Mouse (Mus musculus) spleen, adult 2 months (tissue): ENCODE results near the gene Pla2g7. TPM values are rescaled to one million over a fixed set of nuclear protein-coding genes. Genes with fewer than 3 reads are reported as not detected.

Experiments
- DNase-seq, 2 experiments: peaks; one replicate each; pipeline versions ENCODE4 v3.0.0 to v3.0.0-alpha.2; 2012 to 2021; ENCODE audit warnings: low spot score in 2 of 2, low read depth in 1 of 2
- H3K27ac ChIP-seq: fragments of 200-500 bp; 2 replicates; pipeline ENCODE4 v1.5.1; 2012; ENCODE audit warnings: low read length, inconsistent platforms; ENCODE audit not compliant: insufficient read depth
- H3K27me3 ChIP-seq: fragments of 200-500 bp; 2 replicates; pipeline ENCODE4 v1.6.1; 2012; ENCODE audit warnings: mild to moderate bottlenecking, moderate library complexity, low read length, inconsistent platforms; ENCODE audit not compliant: control insufficient read depth, insufficient read depth
- H3K36me3 ChIP-seq: fragments of 200-500 bp; 2 replicates; pipeline ENCODE4 v1.6.1; 2012; ENCODE audit warnings: mild to moderate bottlenecking, low read length, inconsistent platforms; ENCODE audit not compliant: control insufficient read depth, insufficient read depth
- H3K4me1 ChIP-seq: fragments of 200-500 bp; 2 replicates; pipeline ENCODE4 v1.6.1; 2011; ENCODE audit warnings: inconsistent platforms; ENCODE audit not compliant: control insufficient read depth, insufficient read depth, insufficient read length
- H3K4me3 ChIP-seq: fragments of 200-500 bp; 2 replicates; pipeline ENCODE4 v1.5.1; 2011; ENCODE audit warnings: mild to moderate bottlenecking, inconsistent platforms; ENCODE audit not compliant: insufficient read depth, insufficient read length; ENCODE audit errors: extremely low read depth
- CTCF ChIP-seq: fragments of 200-500 bp; IDR thresholded peaks from 2 replicates; pipeline ENCODE4 v1.5.1; 2011; ENCODE audit warnings: mild to moderate bottlenecking, inconsistent platforms; ENCODE audit not compliant: insufficient read depth, insufficient read length, insufficient replicate concordance; ENCODE audit errors: extremely low read depth
- POLR2A ChIP-seq: fragments of 200-500 bp; IDR thresholded peaks from 2 replicates; pipeline ENCODE4 v1.6.1; 2011; ENCODE audit warnings: low read depth, low read length, inconsistent platforms
- WGBS: fragments of 180-500 bp; shearing (Covaris S2); methylation state at CpG from one replicate; pipeline ENCODE4 v1.1.7; 2018; 5-methylcytosine and 5-hydroxymethylcytosine counted together
- polyA plus RNA-seq: library from polyadenylated mRNA; depleted of rRNA; stranded (reverse); fragments of >200 nt; gene quantifications from 2 replicates; pipeline ENCODE4 v1.2.3, GENCODE M21; 2012

The Pla2g7 gene
- polyA plus RNA-seq, 1 experiment, result 15.1 TPM

DNA sequence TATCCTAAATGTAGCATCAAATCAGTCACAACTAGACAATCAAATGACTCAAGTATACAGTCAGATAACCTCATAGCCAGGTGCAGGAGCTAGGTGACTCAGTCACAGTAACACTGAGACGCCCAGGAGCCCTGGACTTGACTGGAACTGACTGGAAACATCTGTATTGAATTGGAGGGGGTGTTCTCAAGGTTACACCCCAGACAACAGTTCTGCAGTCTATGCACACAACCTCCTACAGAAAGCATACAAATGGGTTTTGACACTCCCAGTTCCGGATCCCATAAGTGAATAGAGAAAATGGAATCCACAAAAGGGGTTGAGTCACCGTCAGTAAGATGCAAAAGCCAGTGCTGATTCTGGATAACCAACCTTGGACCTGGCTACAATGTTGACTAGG lies 9.2 kb upstream of the Pla2g7 start:
- TF ChIP-seq POLR2A (no peak), CTCF (no peak)
- 87% methylated on average over 3 of the region's 3 CpGs for whole genome bisulfite sequencing
- DNase-seq, result no peak
- Histone ChIP-seq H3K27ac (no peak overlapping the region), H3K4me1 (peaks cover 9% of the 10 kb centered on the region; the same call in 1 of the 2 replicates), H3K36me3 (no peaks in the 10 kb centered on the region), H3K27me3 (no peaks in the 10 kb centered on the region), H3K4me3 (no peak overlapping the region)

DNA sequence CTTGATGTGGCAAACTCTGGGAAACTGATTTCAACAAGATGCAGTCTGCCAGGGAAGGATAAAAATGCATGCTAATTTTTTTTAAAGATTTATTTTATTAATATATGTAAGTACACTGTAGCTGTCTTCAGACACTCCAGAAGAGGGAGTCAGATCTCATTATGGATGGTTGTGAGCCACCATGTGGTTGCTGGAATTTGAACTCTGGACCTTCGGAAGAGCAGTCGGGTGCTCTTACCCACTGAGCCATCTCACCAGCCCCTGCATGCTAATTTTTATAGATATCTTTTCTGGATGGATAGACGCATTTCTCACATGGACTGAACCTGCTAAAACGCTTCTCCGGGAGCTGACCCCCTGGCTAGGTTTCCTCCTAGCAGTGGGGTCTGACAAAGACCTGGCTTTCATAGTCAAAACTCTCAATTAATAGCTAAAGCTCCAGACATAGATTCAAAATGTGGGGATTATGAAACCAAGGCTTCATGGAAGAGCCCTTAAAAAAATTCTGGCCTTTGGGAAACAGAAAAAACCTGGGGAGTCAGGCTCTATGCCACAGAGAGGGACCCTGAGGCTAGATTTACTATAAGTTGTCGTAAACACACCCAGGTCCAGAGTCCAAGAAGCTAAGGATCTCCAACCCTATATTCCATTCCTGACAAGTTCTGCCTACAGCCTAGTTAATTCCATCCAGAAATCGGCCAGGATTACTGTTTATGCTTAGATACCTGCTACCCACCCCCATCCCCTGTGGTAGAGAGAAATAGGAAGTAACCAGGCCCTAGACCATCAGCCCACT lies 4.5 kb upstream of the Pla2g7 start:
- H3K27ac ChIP-seq, result no peak overlapping the region
- H3K36me3 ChIP-seq, result no peaks in the 10 kb centered on the region
- TF ChIP-seq CTCF, result no peak
- TF ChIP-seq POLR2A, result no peak
- H3K27me3 ChIP-seq, result no peaks in the 10 kb centered on the region
- peaks cover 3% of the 10 kb centered on the region; the same call in 1 of the 2 replicates for H3K4me1 ChIP-seq
- no peak for DNase-seq
- 85% methylated on average over 7 of the region's 7 CpGs for WGBS
- no peak overlapping the region for H3K4me3 ChIP-seq

DNA sequence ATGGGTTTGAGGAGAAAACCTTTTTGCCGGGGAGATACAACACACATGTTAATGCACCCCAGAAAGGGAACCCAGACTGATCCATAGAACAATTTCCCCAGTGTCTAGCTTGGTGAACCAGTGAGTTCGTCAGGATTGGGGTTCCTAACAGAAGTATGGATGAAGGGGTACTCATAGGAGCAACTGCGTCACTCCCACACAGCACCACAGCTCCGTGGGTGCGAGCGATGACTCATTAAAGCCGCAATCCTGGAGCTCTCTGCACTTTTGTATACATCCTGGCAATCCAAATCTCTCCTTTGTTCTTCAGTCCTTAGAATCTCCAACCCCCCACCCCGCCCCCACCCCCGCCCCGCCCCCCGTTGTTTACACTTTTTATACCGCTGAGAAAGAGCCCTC lies 306 bp upstream of the Pla2g7 start:
- TF ChIP-seq CTCF (no peak), POLR2A (no peak)
- no peak for DNase-seq
- no peak overlapping the region for H3K27ac ChIP-seq
- WGBS, result 60% methylated on average over 12 of the region's 12 CpGs
- no peaks in the 10 kb centered on the region for H3K27me3 ChIP-seq
- H3K4me3 ChIP-seq, result no peak overlapping the region
- H3K36me3 ChIP-seq, result no peaks in the 10 kb centered on the region
- H3K4me1 ChIP-seq, result peaks cover 2% of the 10 kb centered on the region; the same call in 1 of the 2 replicates

DNA sequence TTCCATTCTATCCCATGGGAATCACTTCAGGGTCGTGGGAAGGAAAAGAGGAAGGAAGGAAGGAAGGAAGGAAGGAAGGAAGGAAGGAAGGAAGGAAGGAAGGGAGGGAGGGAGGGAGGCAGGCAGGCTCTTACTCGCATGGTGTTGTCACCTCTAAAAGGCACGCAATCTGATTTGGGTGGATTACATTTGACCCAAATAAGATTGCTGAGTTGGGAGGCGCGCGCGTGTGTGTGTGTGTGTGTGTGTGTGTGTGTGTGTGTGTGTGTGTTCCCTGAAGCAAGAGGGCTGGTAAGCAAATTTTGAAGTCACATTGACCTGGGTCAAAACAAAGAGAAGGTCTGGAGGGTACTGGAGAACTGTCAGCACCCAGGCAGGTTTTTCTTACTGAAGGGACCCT lies 1.4 kb downstream of the Pla2g7 start:
- peak overlapping the region; percentile 44; the same call in 1 of the 2 replicates for H3K27ac ChIP-seq
- peaks cover 3% of the 10 kb centered on the region; the same call in 1 of the 2 replicates for H3K4me1 ChIP-seq
- no peaks in the 10 kb centered on the region for H3K36me3 ChIP-seq

DNA sequence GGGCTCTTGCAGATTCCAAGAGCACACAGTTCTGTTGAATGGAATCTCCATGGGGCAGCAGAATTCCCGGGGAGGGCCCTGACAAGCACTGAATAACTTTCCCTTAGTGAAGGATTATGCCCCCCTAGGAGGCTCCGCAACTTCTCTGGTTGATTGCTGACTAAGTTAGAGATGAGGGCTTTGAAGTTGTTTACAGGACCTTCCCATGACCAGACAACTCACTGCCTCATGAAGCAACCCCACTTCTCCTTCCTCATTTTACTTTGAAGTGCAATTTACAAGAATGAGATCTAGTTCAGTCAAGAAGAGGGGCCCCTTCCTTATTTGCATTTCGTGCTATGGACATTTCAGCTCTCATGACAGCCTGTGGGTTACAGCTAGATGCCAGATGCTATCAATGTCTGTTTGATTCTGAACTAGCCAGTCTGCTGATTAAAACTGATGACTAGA lies 5.8 kb downstream of the Pla2g7 start:
- WGBS, result 46% methylated on average over 3 of the region's 3 CpGs
- Histone ChIP-seq H3K4me3 (no peak overlapping the region), H3K27ac (no peak overlapping the region), H3K36me3 (no peaks in the 10 kb centered on the region), H3K4me1 (peaks cover 4% of the 10 kb centered on the region; the same call in 1 of the 2 replicates), H3K27me3 (no peaks in the 10 kb centered on the region)
- peak in 1 of 2 experiments; percentile 14 for DNase-seq
- TF ChIP-seq CTCF, result no peak
- no peak for TF ChIP-seq POLR2A

More for the DNA sequence above, 1.4 kb downstream of the Pla2g7 start:
- Histone ChIP-seq H3K27me3 (no peaks in the 10 kb centered on the region), H3K4me3 (no peak overlapping the region)
- 50% methylated on average over 7 of the region's 7 CpGs for WGBS
- no peak for DNase-seq
- no peak for TF ChIP-seq POLR2A
- no peak for TF ChIP-seq CTCF

DNA sequence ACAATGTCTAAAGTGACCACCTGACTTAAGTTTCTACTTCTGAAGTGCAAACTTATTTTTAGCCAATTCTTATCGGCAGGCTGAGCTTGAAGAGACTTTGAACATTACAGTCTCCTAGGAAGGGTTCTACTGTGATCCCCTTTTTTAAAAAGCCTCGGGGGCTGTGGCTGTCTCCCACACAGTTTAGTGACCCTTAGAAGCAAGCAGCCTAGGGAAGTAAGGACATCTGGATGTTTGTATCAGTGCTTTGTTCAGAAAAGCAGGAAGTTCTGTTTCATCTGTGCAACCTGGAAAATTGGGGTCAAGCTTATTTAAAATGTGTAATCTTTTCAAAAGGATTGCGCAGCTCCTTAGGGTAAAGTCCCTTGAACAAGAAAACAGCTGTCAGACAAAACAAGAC lies 12.6 kb downstream of the Pla2g7 start:
- no peak for DNase-seq
- Histone ChIP-seq H3K27ac (peak overlapping the region; percentile 22; the same call in 1 of the 2 replicates), H3K36me3 (no peaks in the 10 kb centered on the region), H3K4me1 (no peaks in the 10 kb centered on the region; the same call in 1 of the 2 replicates), H3K4me3 (no peak overlapping the region), H3K27me3 (no peaks in the 10 kb centered on the region)
- no peak for TF ChIP-seq POLR2A
- no peak for TF ChIP-seq CTCF
- WGBS, result 58% methylated on average over 3 of the region's 3 CpGs

DNA sequence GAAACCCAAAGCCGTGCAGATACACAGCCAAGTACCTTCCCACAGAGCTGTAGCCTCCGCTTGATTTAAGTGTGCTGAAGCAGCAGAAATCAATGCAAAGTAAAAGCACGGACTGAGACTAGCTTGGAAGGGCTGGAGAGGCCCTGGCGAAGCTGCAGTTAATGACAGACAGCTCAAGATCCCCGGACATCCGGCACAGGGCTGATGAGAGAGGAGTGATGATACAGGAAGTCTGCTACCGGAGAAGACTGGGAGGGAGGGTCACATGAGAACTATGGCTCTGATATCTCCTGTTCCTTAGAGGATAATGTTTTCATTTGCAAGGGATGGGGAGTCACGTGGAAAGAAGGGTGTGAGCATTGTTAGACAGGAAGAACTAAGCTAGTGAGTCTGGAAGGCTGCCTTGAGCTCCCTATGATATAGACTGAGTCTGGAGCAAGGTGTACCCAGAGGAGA lies 13.1 kb downstream of the Pla2g7 start:
- Histone ChIP-seq H3K36me3 (no peaks in the 10 kb centered on the region), H3K27me3 (no peaks in the 10 kb centered on the region), H3K4me1 (no peaks in the 10 kb centered on the region; the same call in 1 of the 2 replicates), H3K4me3 (no peak overlapping the region), H3K27ac (peak overlapping the region; percentile 22; the same call in 1 of the 2 replicates)
- 71% methylated on average over 8 of the region's 8 CpGs for WGBS
- no peak for DNase-seq
- no peak for TF ChIP-seq POLR2A
- no peak for TF ChIP-seq CTCF
